Mouse (Mus musculus): ENCODE results near the gene Unc93b1. TPM values are rescaled to one million over a fixed set of nuclear protein-coding genes. Genes with fewer than 3 reads are reported as not detected.
"Not testable (repeated sequence)": the region's sequence is repeated elsewhere in the genome, so short reads cannot be mapped to it uniquely, and the experiment has no call there.

Unc93b1 gene
- polyA plus RNA-seq, 1 experiment: 140 TPM

GRCm38 (mm10) chr19:3958470-3958869 is 23.5 kb downstream of the Unc93b1 start, which contains the start of gene Aldh3b3:
Gene Aldh3b3 (plus strand): TSS chr19:3958645.
- no peak for TF ChIP-seq CTCF (IDR thresholded peaks at IDR 0.05; ENCODE audit: extremely low read depth, insufficient read length, insufficient replicate concordance, low read depth, low read length)
- TF ChIP-seq POLR2A (IDR thresholded peaks at IDR 0.05; ENCODE audit: low read depth, low read length): no peak
- 32% methylated on average over 4 of the region's 4 CpGs for WGBS
- H3K4me1 ChIP-seq (ENCODE audit: control insufficient read depth, insufficient read depth, insufficient read length, low read length): peaks cover 25% of the 10 kb centered on the region

GRCm38 (mm10) chr19:3959030-3959429 is 24.0 kb downstream of the Unc93b1 start:
- H3K4me3 ChIP-seq (ENCODE audit: low read depth, low read length): no peak overlapping the region

More at GRCm38 (mm10) chr19:3958470-3958869, 23.5 kb downstream of the Unc93b1 start, which contains the start of gene Aldh3b3:
- H3K27me3 ChIP-seq (ENCODE audit: control insufficient read depth, insufficient read depth, low read length): no peaks in the 10 kb centered on the region
- no peak within 1 kb of the TSS for H3K27ac ChIP-seq (ENCODE audit: insufficient read depth, low read depth, low read length)
- H3K4me3 ChIP-seq (ENCODE audit: low read depth, low read length): no peak within 1 kb of the TSS
- H3K36me3 ChIP-seq (ENCODE audit: control insufficient read depth, insufficient read depth, low read length): no peaks in the 10 kb centered on the region

DNA sequence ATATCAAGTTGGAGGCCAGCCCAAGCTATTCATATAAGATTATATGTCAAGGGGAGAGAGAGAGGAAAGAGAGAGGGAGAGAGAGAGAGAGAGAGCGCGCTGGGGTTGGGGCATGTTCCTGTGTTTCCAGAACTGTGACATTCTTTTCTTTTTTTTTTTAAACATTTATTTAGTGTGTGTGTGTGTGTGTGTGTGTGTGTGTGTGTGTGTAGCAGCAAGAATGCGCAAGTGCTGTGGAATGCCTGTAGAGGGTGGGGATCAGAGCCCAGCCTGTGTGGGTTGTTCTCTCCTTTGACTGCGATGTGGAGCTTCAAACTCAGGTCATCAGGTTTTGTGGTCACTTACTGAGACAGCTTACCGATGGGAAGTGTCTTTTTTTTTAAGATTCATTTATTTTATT is 25.2 kb downstream of the Unc93b1 start:
- Histone ChIP-seq H3K27me3 (ENCODE audit: control insufficient read depth, insufficient read depth, low read length) (no peaks in the 10 kb centered on the region), H3K27ac (ENCODE audit: insufficient read depth, low read depth, low read length) (no peak overlapping the region), H3K4me1 (ENCODE audit: control insufficient read depth, insufficient read depth, insufficient read length, low read length) (peaks cover 22% of the 10 kb centered on the region), H3K4me3 (ENCODE audit: low read depth, low read length) (no peak overlapping the region), H3K36me3 (ENCODE audit: control insufficient read depth, insufficient read depth, low read length) (no peaks in the 10 kb centered on the region)
- TF ChIP-seq CTCF (IDR thresholded peaks at IDR 0.05; ENCODE audit: extremely low read depth, insufficient read length, insufficient replicate concordance, low read depth, low read length) (no peak), POLR2A (IDR thresholded peaks at IDR 0.05; ENCODE audit: low read depth, low read length) (no peak)
- 83% methylated on average over 5 of the region's 5 CpGs for WGBS

More at GRCm38 (mm10) chr19:3959030-3959429, 24.0 kb downstream of the Unc93b1 start:
- Histone ChIP-seq H3K36me3 (ENCODE audit: control insufficient read depth, insufficient read depth, low read length) (no peaks in the 10 kb centered on the region), H3K4me1 (ENCODE audit: control insufficient read depth, insufficient read depth, insufficient read length, low read length) (peaks cover 25% of the 10 kb centered on the region), H3K27me3 (ENCODE audit: control insufficient read depth, insufficient read depth, low read length) (no peaks in the 10 kb centered on the region), H3K27ac (ENCODE audit: insufficient read depth, low read depth, low read length) (no peak overlapping the region)
- TF ChIP-seq CTCF (IDR thresholded peaks at IDR 0.05; ENCODE audit: extremely low read depth, insufficient read length, insufficient replicate concordance, low read depth, low read length): no peak
- no peak for TF ChIP-seq POLR2A (IDR thresholded peaks at IDR 0.05; ENCODE audit: low read depth, low read length)

DNA sequence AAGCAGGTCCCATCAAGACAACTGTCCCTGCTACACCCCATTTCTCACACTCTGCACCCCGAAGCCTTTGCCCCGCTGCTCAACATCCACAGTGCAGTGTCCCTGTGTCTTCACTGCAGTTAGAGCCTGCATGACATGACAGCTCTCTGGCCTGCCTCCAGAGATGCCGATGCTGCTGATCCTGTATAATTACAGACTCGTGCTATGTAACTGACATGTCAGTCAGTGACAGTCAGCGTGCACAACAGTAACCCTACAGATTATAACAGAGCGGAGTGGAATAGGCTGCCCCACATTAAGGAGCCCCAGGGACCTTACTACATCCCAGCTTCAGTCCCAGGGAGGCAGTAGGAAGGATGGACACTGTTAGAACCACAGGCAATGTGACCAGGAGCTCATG is 26.8 kb downstream of the Unc93b1 start:
- not testable (repeated sequence) for H3K27ac ChIP-seq (ENCODE audit: insufficient read depth, low read depth, low read length); H3K4me3 ChIP-seq (ENCODE audit: low read depth, low read length); H3K27me3 ChIP-seq (ENCODE audit: control insufficient read depth, insufficient read depth, low read length); H3K36me3 ChIP-seq (ENCODE audit: control insufficient read depth, insufficient read depth, low read length)
- H3K4me1 ChIP-seq (ENCODE audit: control insufficient read depth, insufficient read depth, insufficient read length, low read length): peaks cover 11% of the 10 kb centered on the region; the same call in 1 of the 2 replicates
- 94% methylated on average over 6 of the region's 6 CpGs for WGBS

- H3K4me1 ChIP-seq (ENCODE audit: control insufficient read depth, insufficient read depth, insufficient read length, low read length): peaks cover 11% of the 10 kb centered on the region; the same call in 1 of the 2 replicates
- no peak overlapping the region for H3K27ac ChIP-seq (ENCODE audit: insufficient read depth, low read depth, low read length)
- no peaks in the 10 kb centered on the region for H3K36me3 ChIP-seq (ENCODE audit: control insufficient read depth, insufficient read depth, low read length)
- no peaks in the 10 kb centered on the region for H3K27me3 ChIP-seq (ENCODE audit: control insufficient read depth, insufficient read depth, low read length)
- TF ChIP-seq POLR2A (IDR thresholded peaks at IDR 0.05; ENCODE audit: low read depth, low read length) (no peak), CTCF (IDR thresholded peaks at IDR 0.05; ENCODE audit: extremely low read depth, insufficient read length, insufficient replicate concordance, low read depth, low read length) (0 out of 2 replicates have a peak, but pooled peaks have one; percentile 27)
- 19% methylated on average over 2 of the region's 2 CpGs for WGBS
- no peak overlapping the region for H3K4me3 ChIP-seq (ENCODE audit: low read depth, low read length)
These were observed 27.5 kb downstream of the Unc93b1 start for GRCm38 (mm10) chr19:3962469-3962868.

DNA sequence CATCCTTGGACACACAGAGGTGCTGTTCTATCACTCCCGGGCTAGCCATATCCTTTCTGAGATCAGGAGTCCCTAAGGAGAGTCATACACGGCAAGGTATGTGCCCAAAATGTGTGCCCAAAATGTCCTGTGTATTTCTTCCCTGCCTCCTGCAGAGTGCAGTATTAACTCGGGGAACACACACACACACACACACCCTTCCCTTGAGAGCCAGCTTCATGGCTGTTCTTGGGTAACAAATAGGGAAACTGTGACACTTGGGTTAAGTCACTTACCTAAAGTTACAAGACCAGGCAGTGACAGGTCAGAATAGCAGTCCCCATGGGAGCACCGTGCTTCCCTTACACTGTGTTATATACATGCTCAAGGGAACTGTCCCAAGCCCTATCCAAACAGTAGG is 29.0 kb downstream of the Unc93b1 start:
- TF ChIP-seq POLR2A (IDR thresholded peaks at IDR 0.05; ENCODE audit: low read depth, low read length): no peak
- TF ChIP-seq CTCF (IDR thresholded peaks at IDR 0.05; ENCODE audit: extremely low read depth, insufficient read length, insufficient replicate concordance, low read depth, low read length): no peak
- Histone ChIP-seq H3K36me3 (ENCODE audit: control insufficient read depth, insufficient read depth, low read length) (no peaks in the 10 kb centered on the region), H3K4me3 (ENCODE audit: low read depth, low read length) (no peak overlapping the region), H3K27me3 (ENCODE audit: control insufficient read depth, insufficient read depth, low read length) (no peaks in the 10 kb centered on the region), H3K27ac (ENCODE audit: insufficient read depth, low read depth, low read length) (no peak overlapping the region), H3K4me1 (ENCODE audit: control insufficient read depth, insufficient read depth, insufficient read length, low read length) (no peaks in the 10 kb centered on the region)
- WGBS: 70% methylated on average over 4 of the region's 4 CpGs

- Histone ChIP-seq H3K36me3 (ENCODE audit: control insufficient read depth, insufficient read depth, low read length) (no peaks in the 10 kb centered on the region), H3K27me3 (ENCODE audit: control insufficient read depth, insufficient read depth, low read length) (no peaks in the 10 kb centered on the region), H3K4me3 (ENCODE audit: low read depth, low read length) (no peak overlapping the region), H3K4me1 (ENCODE audit: control insufficient read depth, insufficient read depth, insufficient read length, low read length) (peaks cover 6% of the 10 kb centered on the region; the same call in 1 of the 2 replicates), H3K27ac (ENCODE audit: insufficient read depth, low read depth, low read length) (no peak overlapping the region)
- WGBS: 77% methylated on average over 11 of the region's 11 CpGs
- TF ChIP-seq POLR2A (IDR thresholded peaks at IDR 0.05; ENCODE audit: low read depth, low read length) (no peak), CTCF (IDR thresholded peaks at IDR 0.05; ENCODE audit: extremely low read depth, insufficient read length, insufficient replicate concordance, low read depth, low read length) (no peak)
These were observed 31.5 kb downstream of the Unc93b1 start for GRCm38 (mm10) chr19:3966330-3967075.
